Mouse (Mus musculus) layer of hippocampus, postnatal 36 days (tissue): ENCODE results near the gene Sh2d1b1. TPM values are rescaled to one million over a fixed set of nuclear protein-coding genes. Genes with fewer than 3 reads are reported as not detected.

Source experiments
- DNase-seq, 2 experiments: peaks; one replicate each; pipeline ENCODE4 v3.0.0; 2022
- total RNA-seq, 2 experiments: library from RNA; stranded (reverse); gene quantifications; 2 replicates each; pipeline ENCODE4 v1.2.3; 2021

The Sh2d1b1 gene
- total RNA-seq, 2 experiments from 2014 or later: not detected

DNA sequence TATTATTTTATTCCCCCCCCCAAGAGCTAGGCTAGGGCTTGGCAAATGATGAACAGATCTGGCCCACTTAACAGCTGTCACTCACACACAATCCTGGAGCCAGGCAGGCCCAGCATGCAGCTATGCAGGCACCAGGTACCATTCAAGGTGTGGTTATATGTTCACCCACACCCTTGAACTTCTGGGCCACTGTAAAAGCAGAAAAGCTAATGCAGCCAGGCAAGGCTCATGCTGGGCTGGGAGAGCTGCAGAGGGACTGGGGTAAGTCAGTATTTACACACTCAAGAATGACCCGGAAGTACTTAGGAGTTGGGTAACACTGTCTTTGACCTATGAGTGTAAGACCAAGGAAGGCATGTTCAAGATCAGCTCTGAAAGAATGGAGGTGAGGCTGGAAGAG lies 47.2 kb downstream of the Sh2d1b1 start:
- no peak for DNase-seq

DNA sequence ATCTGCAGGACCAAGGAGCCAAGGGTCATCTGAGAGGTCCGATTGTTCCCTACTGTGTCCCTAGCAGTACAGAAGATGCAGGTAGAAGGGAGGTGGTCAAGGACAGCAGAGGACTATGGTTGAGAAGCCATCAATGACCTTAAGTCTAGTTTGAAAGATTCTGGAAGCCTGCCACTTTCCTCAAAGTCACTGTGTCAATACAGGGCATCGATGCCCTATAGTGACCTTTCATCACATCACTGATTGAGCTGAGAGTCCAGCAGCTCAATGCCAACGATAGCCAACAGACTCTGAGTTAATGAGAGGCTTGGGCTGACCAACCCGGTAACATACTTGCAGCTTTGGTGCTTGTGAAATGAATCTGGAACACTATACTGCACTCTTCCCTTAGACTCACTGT lies 48.2 kb downstream of the Sh2d1b1 start:
- DNase-seq: no peak

DNA sequence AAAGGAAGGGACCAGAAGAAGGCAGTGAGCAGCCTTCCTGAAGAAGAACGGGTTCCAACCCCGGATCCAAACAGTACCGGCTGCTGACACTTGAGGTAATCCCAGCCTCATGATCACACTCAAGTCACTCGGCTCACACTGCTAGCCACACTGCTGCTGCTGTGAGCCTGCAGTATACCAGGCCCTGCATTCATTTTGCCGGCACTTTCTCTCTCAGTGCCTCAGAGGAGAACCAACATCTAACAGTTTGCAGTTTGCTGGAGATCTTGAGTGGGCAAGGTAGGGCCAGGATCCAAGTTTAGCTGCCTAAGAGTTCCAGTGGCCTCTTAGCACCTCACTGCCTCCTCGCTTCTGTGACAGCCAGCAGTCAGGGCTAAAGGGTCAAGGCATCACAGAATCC lies 54.8 kb downstream of the Sh2d1b1 start:
- no peak for DNase-seq

DNA sequence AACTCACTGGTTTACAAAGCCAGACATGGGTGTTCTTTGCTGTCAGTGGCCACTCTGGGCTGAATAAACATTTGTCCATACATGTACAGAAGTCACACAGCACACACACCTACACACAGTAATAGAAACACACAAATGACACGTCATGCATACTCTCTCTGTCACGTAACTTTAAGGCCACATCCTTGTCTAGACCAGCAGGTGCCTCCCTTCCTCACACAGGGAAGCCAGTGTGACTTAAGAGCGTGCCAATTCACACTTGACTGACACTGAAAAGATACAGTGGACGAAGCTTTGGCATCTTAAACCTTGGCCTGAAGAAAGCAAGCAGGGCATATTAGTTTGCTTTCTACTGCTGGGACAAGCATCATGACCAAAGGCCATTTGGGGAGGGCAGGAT lies 55.7 kb downstream of the Sh2d1b1 start:
- no peak for DNase-seq

Other genes with a start within 250 kb of the Sh2d1b1 start
- 1 to 10 TPM; 4.6 to 7.7 TPM for gene Ddr2, start 166.6 kb upstream of the Sh2d1b1 start, total RNA-seq
- gene Uap1, start 102.4 kb upstream of the Sh2d1b1 start, total RNA-seq: 10 to 100 TPM; 53.4 to 57.6 TPM
- 100 to 1,000 TPM; 143 to 157 TPM for gene Uhmk1, start 61.9 kb upstream of the Sh2d1b1 start, total RNA-seq
- not detected for gene Sh2d1b2, start 44.6 kb upstream of the Sh2d1b1 start, total RNA-seq
- gene Gm7694, start 29.0 kb downstream of the Sh2d1b1 start, total RNA-seq: 1 to 10 TPM; 3.7 to 5.0 TPM
- not detected for gene Spata46, start 31.5 kb downstream of the Sh2d1b1 start, total RNA-seq